17 mouse cellular contexts compared by ENCODE assay signal in the genomic region with DNA sequence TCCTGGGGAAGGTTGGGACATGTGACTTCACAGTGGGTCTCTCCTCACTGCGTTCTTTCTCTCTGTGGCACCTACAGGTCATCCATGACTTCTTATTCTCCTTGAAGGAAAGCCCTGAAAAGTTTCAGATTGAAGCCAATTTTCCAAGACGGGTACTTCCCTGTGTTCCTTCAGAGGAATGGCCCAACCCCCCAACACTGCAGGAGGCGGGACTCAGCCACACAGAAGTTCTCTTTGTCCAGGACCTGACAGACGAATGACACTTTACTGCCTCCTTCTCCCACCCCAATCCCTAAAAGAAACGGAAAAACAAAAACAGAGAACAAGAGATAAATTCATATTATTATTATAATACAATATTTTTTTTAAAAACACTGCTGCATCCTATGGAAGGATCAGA. TPM values are rescaled to one million over a fixed set of nuclear protein-coding genes. Genes with fewer than 3 reads are reported as not detected.
"Had no signal": no experiment of that assay in that cellular context is flagged by ENCODE, and none has a peak within 500 bp of the region (broad histone marks: within the 10 kb centered on the region; RNA-seq: fewer than 3 reads in every experiment).

No protein-coding gene starts in this region.

- H3K9ac ChIP-seq: limb, embryonic 13.5 days; liver, embryonic 14.5 days; midbrain, embryonic 12.5 days; neural tube, embryonic 13.5 days had no signal

- H3K4me2 ChIP-seq: limb, embryonic 13.5 days; midbrain, embryonic 12.5 days; neural tube, embryonic 13.5 days had no signal

- H3K27me3 ChIP-seq: limb, embryonic 13.5 days; midbrain, embryonic 12.5 days; neural tube, embryonic 13.5 days had no signal

- H3K9me3 ChIP-seq: limb, embryonic 13.5 days; midbrain, embryonic 12.5 days; neural tube, embryonic 13.5 days had no signal

- DNase-seq: kidney, adult 8-10 months; kidney, postnatal 10 days; left cerebral cortex, postnatal 4 days; lung, adult 18-20 months; lung, postnatal 4 days; retina, postnatal 1 day; right cerebral cortex, postnatal 14 days; thymus, adult 18-20 months; thymus, postnatal 14 days had no signal

- H3K4me3 ChIP-seq: limb, embryonic 13.5 days; midbrain, embryonic 12.5 days; neural tube, embryonic 13.5 days had no signal

- H3K4me1 ChIP-seq: limb, embryonic 13.5 days; midbrain, embryonic 12.5 days; neural tube, embryonic 13.5 days had no signal

- ATAC-seq: hindbrain, embryonic 16.5 days; inflammation-experienced regulatory T-cells, adult 6 months; midbrain, embryonic 16.5 days had no signal

- H3K27ac ChIP-seq: limb, embryonic 13.5 days; liver, embryonic 14.5 days; midbrain, embryonic 12.5 days; neural tube, embryonic 13.5 days had no signal

RNA-seq across cellular contexts. Expression of a gene that starts 40.4 kb away (rescaled TPM):
- polyA plus RNA-seq: inflammation-experienced regulatory T-cells, adult 6 months; lung, embryonic 16.5 days had no signal
